Mouse (Mus musculus) ES-Bruce4 (cell line): ENCODE data around the gene Ddi2.

Experiments
- CTCF ChIP-seq: IDR thresholded peaks from one replicate; pipeline ENCODE4 v1.8.1; 2011; ENCODE audit warnings: low read depth, low read length
- POLR2A ChIP-seq: IDR thresholded peaks from one replicate; pipeline ENCODE4 v1.8.1; 2011; ENCODE audit warnings: low read length; ENCODE audit not compliant: insufficient read depth

- TF ChIP-seq POLR2A: no peak
- no peak for TF ChIP-seq CTCF
Observed at GRCm38 (mm10) chr4:141688505-141688904, 34.7 kb downstream of the Ddi2 start.
